Mouse (Mus musculus): ENCODE data around the gene N4bp1.

GRCm38 (mm10) chr8:86903104-86903503 lies 18.0 kb upstream of the N4bp1 start:
- peak; percentile 98 for TF ChIP-seq CTCF (IDR thresholded peaks at IDR 0.05; ENCODE audit: low read depth)
- no peak for TF ChIP-seq EP300 (IDR thresholded peaks at IDR 0.05; ENCODE audit: low read depth)
